Mouse (Mus musculus): ENCODE measurements around the gene Glipr2. TPM values are rescaled to one million over a fixed set of nuclear protein-coding genes. Genes with fewer than 3 reads are reported as not detected.
A peak's percentile ranks its signal among the peaks of the same experiment; 100 is the strongest.

Gene Glipr2
- 53.1 and 55.4 TPM in 2 replicates for polyA plus RNA-seq (2014; fragmentation: Nextera tagmentation; extraction: Ambion mirVana)

DNA sequence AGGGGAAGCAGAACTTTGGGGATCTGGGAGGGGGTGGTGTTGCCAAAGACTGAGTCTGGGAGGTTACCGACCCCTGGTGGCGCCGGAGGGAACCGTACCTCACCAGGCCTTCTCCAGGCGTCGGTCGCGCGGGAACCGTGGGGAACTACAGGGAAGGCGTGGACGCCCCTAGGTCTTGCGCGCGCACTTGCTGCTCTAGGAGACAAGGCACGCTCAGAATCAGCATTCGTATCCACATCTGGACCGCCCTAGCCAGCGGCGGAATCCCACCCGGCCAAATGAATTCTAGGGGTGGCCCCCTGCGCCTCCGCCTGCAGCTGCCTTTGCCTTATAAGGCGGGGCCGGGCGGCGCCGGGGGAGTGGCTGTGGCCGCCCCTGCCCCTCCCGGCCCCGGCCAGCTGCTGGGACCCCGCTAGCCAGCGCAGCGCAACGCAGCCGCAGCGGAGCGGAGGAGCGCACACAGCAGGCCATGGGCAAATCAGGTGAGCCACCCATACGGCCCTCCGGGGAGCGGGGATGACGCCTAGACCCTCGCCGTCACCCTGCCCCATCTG lies at the start of gene Glipr2:
Glipr2 (plus strand) TSS at position 110 of the 554 bp plus-strand sequence.
- no peaks in the 10 kb centered on the region for H3K9me3 ChIP-seq (ENCODE audit: control insufficient read depth, low read length)
- peaks cover 3 to 25% of the 10 kb centered on the region in 2 experiments; a peak in 3 of 4 replicates for H3K4me1 ChIP-seq (ENCODE audit: control insufficient read depth in 2 of 2, insufficient read depth in 2 of 2, low read length in 2 of 2)
- H3K27ac ChIP-seq (replicated peaks in 1 of 2; ENCODE audit: control insufficient read depth in 1 of 2, insufficient read depth in 1 of 2, low read depth in 2 of 2, low read length in 2 of 2) = peak within 1 kb of the TSS; percentile 75 to 82
- H3K36me3 ChIP-seq (ENCODE audit: control insufficient read depth, insufficient read depth, low read length) = no peaks in the 10 kb centered on the region
- H3K4me3 ChIP-seq (ENCODE audit: control insufficient read depth in 1 of 2, insufficient read depth in 1 of 2, low read depth in 1 of 2, low read length in 2 of 2) = peak within 1 kb of the TSS; percentile 70 to 77
- ATAC-seq (ENCODE audit: insufficient number of reproducible peaks, insufficient read depth, low FRiP score, low read depth) = peak; percentile 86
- under 1% methylated on average over 45 of the region's 45 CpGs for WGBS
- H3K27me3 ChIP-seq (ENCODE audit: control insufficient read depth, insufficient read depth, low read length) = no peaks in the 10 kb centered on the region
- H3K4me2 ChIP-seq (ENCODE audit: low read length) = peak within 1 kb of the TSS; percentile 95
- H3K9ac ChIP-seq (ENCODE audit: low read length) = peak within 1 kb of the TSS; percentile 77

DNA sequence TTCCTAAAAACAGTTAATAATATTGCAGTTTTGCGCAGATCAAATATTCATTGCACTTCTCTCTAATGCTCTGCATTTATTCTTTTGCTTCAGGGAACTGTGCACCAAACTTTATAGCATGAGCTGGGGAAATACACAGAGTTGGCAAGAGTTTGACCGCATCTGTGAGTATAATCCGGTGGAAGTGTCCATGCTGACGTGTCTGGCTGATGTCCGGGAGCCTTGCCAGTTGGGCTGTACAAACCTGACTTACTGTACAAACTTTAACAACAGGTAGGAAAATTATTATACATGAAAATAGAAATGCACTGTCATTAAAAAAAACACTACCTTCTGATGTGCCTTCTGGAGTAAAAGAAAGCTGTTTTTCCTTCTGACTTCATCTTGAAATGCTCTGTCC lies 39.0 kb upstream of the Glipr2 start:
- Histone ChIP-seq H3K4me3 (ENCODE audit: control insufficient read depth in 1 of 2, insufficient read depth in 1 of 2, low read depth in 1 of 2, low read length in 2 of 2) (no peak overlapping the region), H3K9me3 (ENCODE audit: control insufficient read depth, low read length) (no peaks in the 10 kb centered on the region), H3K36me3 (ENCODE audit: control insufficient read depth, insufficient read depth, low read length) (peaks cover 35% of the 10 kb centered on the region), H3K4me2 (ENCODE audit: low read length) (no peak overlapping the region), H3K27me3 (ENCODE audit: control insufficient read depth, insufficient read depth, low read length) (no peaks in the 10 kb centered on the region), H3K4me1 (ENCODE audit: control insufficient read depth in 2 of 2, insufficient read depth in 2 of 2, low read length in 2 of 2) (no peaks in the 10 kb centered on the region), H3K27ac (replicated peaks in 1 of 2; ENCODE audit: control insufficient read depth in 1 of 2, insufficient read depth in 1 of 2, low read depth in 2 of 2, low read length in 2 of 2) (no peak overlapping the region), H3K9ac (ENCODE audit: low read length) (no peak overlapping the region)
- WGBS = 83% methylated on average over 5 of the region's 5 CpGs
- ATAC-seq (ENCODE audit: insufficient number of reproducible peaks, insufficient read depth, low FRiP score, low read depth) = no peak

- no peak for ATAC-seq (ENCODE audit: insufficient number of reproducible peaks, insufficient read depth, low FRiP score, low read depth)
- no peak overlapping the region for H3K9ac ChIP-seq (ENCODE audit: low read length)
- peaks cover 32% of the 10 kb centered on the region for H3K36me3 ChIP-seq (ENCODE audit: control insufficient read depth, insufficient read depth, low read length)
- 93% methylated on average over 1 of the region's 1 CpGs for WGBS
- no peaks in the 10 kb centered on the region for H3K9me3 ChIP-seq (ENCODE audit: control insufficient read depth, low read length)
- no peak overlapping the region for H3K4me2 ChIP-seq (ENCODE audit: low read length)
- H3K4me1 ChIP-seq (ENCODE audit: control insufficient read depth in 2 of 2, insufficient read depth in 2 of 2, low read length in 2 of 2) = no peaks in the 10 kb centered on the region
- H3K27me3 ChIP-seq (ENCODE audit: control insufficient read depth, insufficient read depth, low read length) = no peaks in the 10 kb centered on the region
- no peak overlapping the region for H3K27ac ChIP-seq (replicated peaks in 1 of 2; ENCODE audit: control insufficient read depth in 1 of 2, insufficient read depth in 1 of 2, low read depth in 2 of 2, low read length in 2 of 2)
- H3K4me3 ChIP-seq (ENCODE audit: control insufficient read depth in 1 of 2, insufficient read depth in 1 of 2, low read depth in 1 of 2, low read length in 2 of 2) = no peak overlapping the region
Observed at GRCm38 (mm10) chr4:43920602-43921001, 36.6 kb upstream of the Glipr2 start.

GRCm38 (mm10) chr4:43925125-43925524 lies 32.1 kb upstream of the Glipr2 start:
- 82% methylated on average over 6 of the region's 6 CpGs for WGBS
- no peaks in the 10 kb centered on the region for H3K4me1 ChIP-seq (ENCODE audit: control insufficient read depth in 2 of 2, insufficient read depth in 2 of 2, low read length in 2 of 2)
- no peak for ATAC-seq (ENCODE audit: insufficient number of reproducible peaks, insufficient read depth, low FRiP score, low read depth)

GRCm38 (mm10) chr4:43925779-43926178 lies 31.4 kb upstream of the Glipr2 start:
- H3K36me3 ChIP-seq (ENCODE audit: control insufficient read depth, insufficient read depth, low read length) = peaks cover 62% of the 10 kb centered on the region
- WGBS = 8% methylated on average over 3 of the region's 3 CpGs
- H3K4me3 ChIP-seq (ENCODE audit: control insufficient read depth in 1 of 2, insufficient read depth in 1 of 2, low read depth in 1 of 2, low read length in 2 of 2) = no peak overlapping the region
- no peak overlapping the region for H3K4me2 ChIP-seq (ENCODE audit: low read length)
- no peak overlapping the region for H3K27ac ChIP-seq (replicated peaks in 1 of 2; ENCODE audit: control insufficient read depth in 1 of 2, insufficient read depth in 1 of 2, low read depth in 2 of 2, low read length in 2 of 2)
- H3K9me3 ChIP-seq (ENCODE audit: control insufficient read depth, low read length) = no peaks in the 10 kb centered on the region; the same call in 1 of the 2 replicates
- H3K9ac ChIP-seq (ENCODE audit: low read length) = no peak overlapping the region
- peak; percentile 50 for ATAC-seq (ENCODE audit: insufficient number of reproducible peaks, insufficient read depth, low FRiP score, low read depth)
- no peaks in the 10 kb centered on the region for H3K27me3 ChIP-seq (ENCODE audit: control insufficient read depth, insufficient read depth, low read length)
- H3K4me1 ChIP-seq (ENCODE audit: control insufficient read depth in 2 of 2, insufficient read depth in 2 of 2, low read length in 2 of 2) = no peaks in the 10 kb centered on the region

More at GRCm38 (mm10) chr4:43925125-43925524, 32.1 kb upstream of the Glipr2 start:
- no peak overlapping the region for H3K9ac ChIP-seq (ENCODE audit: low read length)
- no peaks in the 10 kb centered on the region for H3K27me3 ChIP-seq (ENCODE audit: control insufficient read depth, insufficient read depth, low read length)
- H3K27ac ChIP-seq (replicated peaks in 1 of 2; ENCODE audit: control insufficient read depth in 1 of 2, insufficient read depth in 1 of 2, low read depth in 2 of 2, low read length in 2 of 2) = no peak overlapping the region
- no peak overlapping the region for H3K4me3 ChIP-seq (ENCODE audit: control insufficient read depth in 1 of 2, insufficient read depth in 1 of 2, low read depth in 1 of 2, low read length in 2 of 2)
- H3K36me3 ChIP-seq (ENCODE audit: control insufficient read depth, insufficient read depth, low read length) = peaks cover 62% of the 10 kb centered on the region
- H3K9me3 ChIP-seq (ENCODE audit: control insufficient read depth, low read length) = no peaks in the 10 kb centered on the region; the same call in 1 of the 2 replicates
- H3K4me2 ChIP-seq (ENCODE audit: low read length) = no peak overlapping the region

- Histone ChIP-seq H3K4me2 (ENCODE audit: low read length) (no peak overlapping the region), H3K4me1 (ENCODE audit: control insufficient read depth in 2 of 2, insufficient read depth in 2 of 2, low read length in 2 of 2) (0 out of 4 replicates have a peak, but pooled peaks cover 0 to 7% of the 10 kb centered on the region in 2 experiments), H3K9me3 (ENCODE audit: control insufficient read depth, low read length) (no peaks in the 10 kb centered on the region; the same call in 1 of the 2 replicates), H3K36me3 (ENCODE audit: control insufficient read depth, insufficient read depth, low read length) (peaks cover 72% of the 10 kb centered on the region), H3K4me3 (ENCODE audit: control insufficient read depth in 1 of 2, insufficient read depth in 1 of 2, low read depth in 1 of 2, low read length in 2 of 2) (no peak overlapping the region), H3K27ac (replicated peaks in 1 of 2; ENCODE audit: control insufficient read depth in 1 of 2, insufficient read depth in 1 of 2, low read depth in 2 of 2, low read length in 2 of 2) (no peak overlapping the region), H3K27me3 (ENCODE audit: control insufficient read depth, insufficient read depth, low read length) (no peaks in the 10 kb centered on the region), H3K9ac (ENCODE audit: low read length) (no peak overlapping the region)
- ATAC-seq (ENCODE audit: insufficient number of reproducible peaks, insufficient read depth, low FRiP score, low read depth) = no peak
- whole genome bisulfite sequencing = 88% methylated on average over 3 of the region's 3 CpGs
Observed at GRCm38 (mm10) chr4:43927826-43928225, 29.4 kb upstream of the Glipr2 start.

DNA sequence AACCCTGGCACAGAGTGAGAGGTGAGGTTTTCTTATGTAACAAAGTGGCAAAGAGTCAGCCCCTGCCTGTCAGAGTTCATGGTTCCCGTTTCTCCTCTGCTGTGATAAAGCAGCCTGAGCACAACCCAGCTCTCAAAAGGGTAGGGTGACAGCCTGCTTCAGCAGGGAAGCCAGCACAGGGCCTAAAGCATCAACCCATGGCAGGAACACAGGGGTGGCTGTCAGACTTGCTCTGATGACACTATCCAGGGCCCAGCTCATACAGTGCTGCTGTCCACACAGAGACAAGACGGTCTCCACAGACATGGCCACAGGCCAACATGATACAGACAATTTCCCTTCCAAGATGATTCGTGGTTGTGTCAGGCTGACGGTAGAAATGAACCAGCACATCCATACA lies 25.3 kb upstream of the Glipr2 start:
- Histone ChIP-seq H3K27ac (replicated peaks in 1 of 2; ENCODE audit: control insufficient read depth in 1 of 2, insufficient read depth in 1 of 2, low read depth in 2 of 2, low read length in 2 of 2) (no peak overlapping the region), H3K4me3 (ENCODE audit: control insufficient read depth in 1 of 2, insufficient read depth in 1 of 2, low read depth in 1 of 2, low read length in 2 of 2) (no peak overlapping the region), H3K36me3 (ENCODE audit: control insufficient read depth, insufficient read depth, low read length) (peaks cover 51% of the 10 kb centered on the region), H3K9me3 (ENCODE audit: control insufficient read depth, low read length) (no peaks in the 10 kb centered on the region; the same call in 1 of the 2 replicates), H3K9ac (ENCODE audit: low read length) (no peak overlapping the region), H3K27me3 (ENCODE audit: control insufficient read depth, insufficient read depth, low read length) (no peaks in the 10 kb centered on the region), H3K4me2 (ENCODE audit: low read length) (no peak overlapping the region), H3K4me1 (ENCODE audit: control insufficient read depth in 2 of 2, insufficient read depth in 2 of 2, low read length in 2 of 2) (0 out of 4 replicates have a peak, but pooled peaks cover 0 to 7% of the 10 kb centered on the region in 2 experiments)
- 36% methylated on average over 4 of the region's 4 CpGs for WGBS
- ATAC-seq (ENCODE audit: insufficient number of reproducible peaks, insufficient read depth, low FRiP score, low read depth) = 0 out of 2 replicates have a peak, but pooled peaks have one; percentile 32

Data from heart, embryonic 14.5 days (tissue).